Mouse (Mus musculus): ENCODE data around the gene Uchl3.

Gene Uchl3

DNA sequence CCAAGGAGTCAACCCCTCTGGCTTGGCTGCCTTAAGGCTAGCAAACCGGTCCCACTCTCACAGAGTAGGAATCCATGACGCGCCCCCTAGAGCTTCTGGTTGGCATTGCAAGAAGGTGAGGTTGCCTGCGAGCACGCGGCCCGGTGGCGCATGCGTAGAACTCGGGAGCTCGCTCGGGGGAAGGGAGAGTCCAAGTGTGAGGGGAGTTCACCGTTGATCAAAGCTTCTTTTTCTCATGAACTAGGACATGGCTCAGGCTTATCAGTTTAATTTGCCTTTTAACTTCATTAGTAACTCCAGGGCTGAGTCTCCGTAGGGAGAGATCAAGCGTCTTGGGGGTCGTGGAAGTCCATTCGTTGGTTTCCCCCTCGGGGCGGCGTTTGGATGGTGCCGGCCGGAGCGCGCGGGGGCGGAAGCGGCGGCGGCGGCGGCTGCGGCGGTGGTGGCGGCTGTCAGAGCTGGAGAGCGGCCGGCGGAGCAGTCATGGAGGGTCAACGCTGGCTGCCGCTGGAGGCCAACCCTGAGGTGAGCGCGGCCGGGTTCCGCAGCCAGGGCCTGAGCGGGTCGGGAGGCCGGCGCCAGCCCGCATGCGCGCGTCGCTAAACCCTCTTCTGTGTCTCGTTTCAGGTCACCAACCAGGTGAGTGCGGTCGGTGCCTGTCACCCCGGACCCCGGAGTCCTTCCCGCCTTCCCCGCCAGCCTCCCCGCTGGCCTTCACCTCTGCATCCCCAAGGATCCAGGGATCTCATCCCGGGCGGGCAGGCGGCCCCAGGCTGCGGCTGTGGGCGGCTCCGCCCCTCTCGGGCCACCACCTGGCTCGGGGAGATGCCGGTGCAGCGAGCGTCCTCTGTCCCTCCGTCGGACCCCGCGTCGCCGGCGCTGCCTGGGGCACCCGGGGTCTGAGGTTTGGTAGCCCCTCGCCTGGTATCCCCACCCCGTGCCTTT lies at the start of gene Uchl3:
Gene Uchl3, plus strand, starts transcription at position 387 of the 945 bp plus-strand sequence.
- peak; percentile 97 for DNase-seq

- no peak for DNase-seq
Measured at GRCm38 (mm10) chr14:101605843-101606242, 47.9 kb upstream of the Uchl3 start.

- DNase-seq, result no peak
Measured at GRCm38 (mm10) chr14:101607631-101608518, 45.9 kb upstream of the Uchl3 start.

- peak; percentile 64 for DNase-seq
Measured at GRCm38 (mm10) chr14:101608519-101609368, 45.0 kb upstream of the Uchl3 start, which contains the start of gene Tbc1d4. Gene Tbc1d4 (minus strand): TSS chr14:101609191.

DNA sequence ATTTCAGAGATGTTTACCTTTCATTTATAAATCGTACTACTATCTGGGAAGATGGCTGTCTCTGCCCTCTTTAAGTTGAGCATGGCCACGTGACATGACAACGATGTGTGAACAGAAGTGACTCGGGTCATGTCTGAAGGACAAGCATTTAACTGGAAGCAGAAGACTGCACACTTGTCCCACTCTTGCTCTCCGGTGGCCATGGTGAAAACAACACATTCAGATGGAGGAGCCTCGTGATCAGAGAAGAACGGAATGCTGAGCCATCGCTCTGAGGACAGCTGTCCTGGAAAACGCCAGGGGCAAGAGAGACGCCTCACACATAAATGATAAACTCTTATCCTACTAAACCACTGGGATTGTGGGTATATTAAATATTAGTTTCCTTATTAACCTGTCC lies 43.1 kb upstream of the Uchl3 start:
- no peak for DNase-seq

- no peak for DNase-seq
Measured at GRCm38 (mm10) chr14:101613206-101613605, 40.6 kb upstream of the Uchl3 start.

- DNase-seq, result no peak
Measured at GRCm38 (mm10) chr14:101616178-101616577, 37.6 kb upstream of the Uchl3 start.

DNA sequence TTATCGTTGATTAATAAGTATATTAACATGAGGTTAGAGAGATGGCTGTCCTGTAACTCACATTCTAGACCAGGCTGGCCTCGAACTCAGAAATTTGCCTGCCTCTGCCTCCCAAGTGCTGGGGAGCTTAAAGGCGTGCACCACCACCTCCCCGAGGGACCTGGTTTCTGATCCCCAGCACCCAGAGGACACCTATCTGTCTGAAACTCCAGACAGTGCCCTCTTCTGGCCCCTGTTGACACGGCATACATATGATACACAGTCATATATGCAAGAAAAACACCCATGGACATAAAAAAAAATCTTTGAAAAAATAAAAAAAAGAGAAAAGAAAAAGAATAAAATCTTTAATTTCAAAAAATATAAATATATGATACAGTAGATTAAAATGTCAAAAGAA lies 36.1 kb upstream of the Uchl3 start:
- DNase-seq, result no peak

- no peak for DNase-seq
Measured at GRCm38 (mm10) chr14:101630548-101630947, 23.2 kb upstream of the Uchl3 start.

DNA sequence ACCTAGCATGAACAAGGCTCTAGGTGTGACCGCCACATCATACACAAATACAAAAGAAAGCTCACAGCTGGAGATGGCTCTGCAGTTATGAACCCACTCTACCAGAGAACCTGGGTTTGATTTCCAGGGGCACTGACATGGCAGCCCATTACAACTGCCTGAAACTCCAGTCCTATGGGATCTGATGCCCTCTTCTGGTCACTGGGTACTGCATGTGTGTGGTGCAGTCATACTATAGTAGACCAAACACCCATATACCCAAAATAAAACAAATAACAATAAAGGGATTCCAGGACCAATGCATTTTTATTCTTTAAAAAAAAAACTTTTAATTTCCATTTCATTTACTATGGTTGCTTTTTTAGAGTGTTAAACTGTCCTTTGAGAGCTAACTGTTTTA lies 18.0 kb upstream of the Uchl3 start:
- DNase-seq, result no peak

GRCm38 (mm10) chr14:101637381-101637780 lies 16.4 kb upstream of the Uchl3 start:
- no peak for DNase-seq

DNA sequence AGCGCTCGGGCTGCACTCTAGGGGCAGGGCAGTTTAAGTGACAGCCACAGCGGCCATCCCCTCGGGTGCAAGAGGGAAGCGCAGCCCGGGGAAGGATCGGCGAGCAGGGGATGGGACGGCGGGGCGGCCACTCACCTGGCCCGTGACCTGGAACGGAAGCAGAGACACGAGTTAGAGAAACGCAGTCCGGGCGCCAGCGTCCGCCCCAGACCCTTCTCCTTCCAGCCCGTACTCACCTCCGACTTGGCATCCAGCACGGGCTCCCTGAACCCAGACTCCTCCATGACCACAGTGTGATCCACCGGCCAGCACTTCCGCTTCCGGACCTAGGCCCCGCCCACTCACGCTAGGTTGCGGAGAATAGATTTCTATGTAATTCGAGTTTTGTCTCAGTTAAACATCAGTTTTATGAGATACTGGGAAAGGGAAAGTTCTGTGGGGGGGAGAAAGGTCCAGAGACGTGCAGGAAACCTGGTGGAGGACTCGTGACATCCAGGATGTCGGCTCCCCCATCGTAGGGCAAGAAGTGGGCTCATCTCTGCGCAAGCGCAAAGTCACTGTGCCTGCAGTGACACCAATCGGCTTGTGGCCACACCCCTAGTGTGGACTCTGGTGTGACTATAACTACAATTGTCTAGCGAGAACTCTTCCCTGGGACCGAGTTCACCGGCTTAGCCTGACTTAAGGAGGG lies 13.5 kb upstream of the Uchl3 start, which contains the start of gene Commd6:
Gene Commd6, minus strand, starts transcription at position 534 of the 691 bp plus-strand sequence.
- peak; percentile 90 for DNase-seq

- no peak for DNase-seq
Measured at GRCm38 (mm10) chr14:101644948-101645347, 8.8 kb upstream of the Uchl3 start.

DNA sequence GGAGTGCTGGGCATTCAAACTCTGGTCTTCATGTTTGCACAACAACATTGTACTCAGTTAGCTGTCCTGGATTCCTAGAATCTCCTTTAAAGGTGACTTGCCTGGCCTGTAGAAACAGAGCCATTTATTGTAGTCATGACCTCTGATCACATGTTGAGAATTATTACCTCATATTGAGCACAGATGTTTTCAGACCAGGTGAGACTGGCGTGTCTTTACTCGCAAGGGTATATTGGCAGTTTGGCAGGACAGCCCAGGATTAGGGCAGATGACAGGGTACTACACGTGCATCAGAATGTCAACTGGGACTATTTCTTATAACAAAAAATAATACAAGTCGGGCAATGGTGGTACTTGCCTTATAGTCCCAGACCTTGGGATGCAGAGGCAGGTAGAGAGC lies 3.2 kb upstream of the Uchl3 start:
- no peak for DNase-seq

DNA sequence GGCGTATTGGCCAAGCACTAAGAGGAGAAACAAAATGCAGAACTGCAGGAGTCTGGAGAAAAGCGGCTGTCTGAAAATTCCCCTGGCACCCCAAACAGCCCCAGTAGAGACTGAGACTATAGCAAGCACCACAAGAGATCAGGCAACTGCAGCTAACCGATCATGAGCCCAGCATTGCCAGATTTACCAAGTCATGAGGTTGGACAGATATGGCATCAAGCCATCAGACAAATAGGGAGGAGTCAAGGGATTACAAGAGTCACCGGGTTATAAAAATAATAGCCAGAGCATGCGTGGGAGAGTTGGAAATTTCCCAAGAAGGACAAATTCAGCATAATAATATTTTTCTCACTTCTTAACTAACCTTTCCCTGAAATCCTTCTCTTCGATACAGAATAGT lies 1.2 kb upstream of the Uchl3 start:
- no peak for DNase-seq

DNA sequence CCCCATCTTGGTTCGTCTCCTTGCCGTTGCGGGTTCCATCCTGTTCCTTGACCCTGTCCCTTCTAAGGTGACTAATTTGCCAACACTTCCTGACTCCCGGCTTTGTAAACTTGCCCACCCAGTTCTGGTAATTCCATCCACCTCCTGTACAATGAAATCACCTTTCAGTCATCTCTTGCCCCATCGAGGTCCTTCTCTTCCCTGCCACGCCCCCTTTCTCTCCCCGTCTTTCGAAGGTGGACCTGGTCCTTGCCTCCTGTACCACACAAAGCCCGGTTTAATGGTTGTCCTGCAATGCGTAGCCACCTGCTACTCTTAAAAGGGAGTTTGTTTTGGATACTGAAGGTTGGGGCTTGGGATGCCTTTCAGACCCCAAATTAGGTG lies 751 bp downstream of the Uchl3 start:
- peak; percentile 10 for DNase-seq

DNA sequence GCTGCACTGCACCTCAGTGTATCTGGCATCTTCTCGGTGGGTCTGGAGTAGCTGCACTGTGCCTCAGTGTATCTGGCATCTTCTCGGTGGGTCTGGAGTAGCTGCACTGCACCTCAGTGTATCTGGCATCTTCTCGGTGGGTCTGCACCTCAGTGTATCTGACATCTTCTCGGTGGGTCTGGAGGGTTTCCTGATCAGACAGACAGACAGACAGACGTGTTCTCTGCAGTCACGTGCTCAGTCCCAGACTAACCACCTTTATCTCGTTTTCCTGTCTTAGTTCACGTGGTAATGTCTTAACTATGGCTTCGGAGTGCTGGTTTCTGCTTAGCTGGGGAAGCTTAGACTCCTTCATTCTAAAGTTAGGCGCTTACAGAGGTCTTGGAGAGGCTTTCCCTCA lies 2.5 kb downstream of the Uchl3 start:
- DNase-seq, result no peak

GRCm38 (mm10) chr14:101661654-101662412 lies 8.1 kb downstream of the Uchl3 start:
- no peak for DNase-seq

GRCm38 (mm10) chr14:101664274-101664673 lies 10.5 kb downstream of the Uchl3 start:
- no peak for DNase-seq

- DNase-seq, result no peak
Measured at GRCm38 (mm10) chr14:101666056-101666455, 12.3 kb downstream of the Uchl3 start.

DNA sequence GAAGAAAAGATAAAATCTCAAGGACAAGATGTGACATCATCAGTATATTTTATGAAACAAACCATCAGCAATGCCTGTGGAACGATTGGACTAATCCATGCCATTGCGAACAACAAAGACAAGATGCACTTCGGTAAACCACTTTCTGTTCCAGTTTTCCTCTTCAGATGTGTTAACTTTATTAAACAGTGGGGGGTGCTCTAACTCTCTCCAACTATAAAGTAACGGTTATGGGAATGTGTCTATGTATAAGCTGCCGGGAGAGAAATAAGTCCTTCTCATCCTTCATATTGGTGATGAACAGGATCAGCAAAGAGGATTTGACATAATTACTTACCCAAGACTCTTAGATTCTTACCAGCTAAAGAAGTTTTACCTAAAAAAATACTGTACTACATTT lies 12.8 kb downstream of the Uchl3 start:
- no peak for DNase-seq

All from liver (tissue).